Mouse (Mus musculus): ENCODE results near the gene Stab2. TPM values are rescaled to one million over a fixed set of nuclear protein-coding genes. Genes with fewer than 3 reads are reported as not detected.

Gene Stab2
- polyA plus RNA-seq, 1 experiment from 2014 or later, result 0.95 TPM

GRCm38 (mm10) chr10:86969346-86969745, 38.5 kb downstream of the Stab2 start:
- H3K27me3 ChIP-seq (replicated peaks; ENCODE audit: control insufficient read depth, insufficient read depth, low read length), result no peaks in the 10 kb centered on the region
- no peak overlapping the region for H3K27ac ChIP-seq (ENCODE audit: low read length)
- H3K4me3 ChIP-seq (ENCODE audit: low read length), result no peak overlapping the region
- WGBS, result 73% methylated on average over 6 of the region's 6 CpGs
- no peaks in the 10 kb centered on the region for H3K4me1 ChIP-seq (ENCODE audit: control insufficient read depth, insufficient read depth, low read length)
- no peak overlapping the region for H3K9ac ChIP-seq (ENCODE audit: low read depth, low read length)
- H3K9me3 ChIP-seq (ENCODE audit: control insufficient read depth, low read length), result no peaks in the 10 kb centered on the region
- no peak overlapping the region for H3K4me2 ChIP-seq (ENCODE audit: low read depth, low read length)
- no peaks in the 10 kb centered on the region for H3K36me3 ChIP-seq (ENCODE audit: control insufficient read depth, insufficient read depth, low read length)
- no peak for ATAC-seq

DNA sequence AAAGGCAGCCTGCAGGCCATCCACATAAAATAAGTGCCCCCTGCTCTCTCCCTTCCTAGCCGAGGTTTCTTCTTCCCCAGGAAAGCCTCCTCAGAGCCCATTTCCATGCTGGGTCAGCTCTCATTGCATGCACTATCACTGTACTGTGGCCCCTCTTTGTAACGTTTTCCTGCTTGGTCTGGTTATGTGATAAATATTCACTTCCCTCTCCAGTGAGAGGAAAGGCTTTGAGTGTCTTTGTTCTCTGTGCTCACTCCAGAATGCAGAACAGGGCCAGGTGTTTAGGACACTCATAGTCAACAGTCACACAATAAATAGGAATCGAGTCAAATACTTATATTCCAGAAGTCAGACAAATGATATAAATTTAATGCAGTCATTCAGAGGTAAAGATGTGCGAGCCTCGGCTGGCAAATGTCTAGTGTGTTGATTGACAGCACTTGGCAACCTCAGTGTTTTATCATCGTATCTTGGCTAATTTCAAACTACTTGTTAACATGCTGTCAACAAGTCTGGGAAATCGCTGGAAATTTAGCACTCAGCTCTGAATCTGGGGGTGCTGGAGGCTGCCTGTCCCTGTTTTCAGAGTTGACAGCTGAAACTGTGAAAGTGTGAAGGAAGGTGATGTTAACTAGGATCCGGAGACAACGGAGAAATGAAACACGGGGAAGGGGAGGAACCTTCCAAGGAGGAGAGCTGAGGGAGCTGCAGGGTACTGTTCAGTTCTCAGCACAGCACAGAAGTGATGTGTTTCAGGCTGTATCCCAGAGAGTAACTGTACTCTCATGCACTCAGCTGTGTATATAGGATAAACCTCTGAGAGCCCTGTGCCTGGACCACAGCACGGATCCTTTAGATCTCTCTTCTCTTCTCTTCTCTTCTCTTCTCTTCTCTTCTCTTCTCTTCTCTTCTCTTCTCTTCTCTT, 46.0 kb downstream of the Stab2 start:
- no peak overlapping the region for H3K4me3 ChIP-seq (ENCODE audit: low read length)
- no peak overlapping the region for H3K4me2 ChIP-seq (ENCODE audit: low read depth, low read length)
- no peak overlapping the region for H3K9ac ChIP-seq (ENCODE audit: low read depth, low read length)
- no peak overlapping the region for H3K27ac ChIP-seq (ENCODE audit: low read length)
- no peaks in the 10 kb centered on the region for H3K9me3 ChIP-seq (ENCODE audit: control insufficient read depth, low read length)
- H3K4me1 ChIP-seq (ENCODE audit: control insufficient read depth, insufficient read depth, low read length), result no peaks in the 10 kb centered on the region
- H3K27me3 ChIP-seq (replicated peaks; ENCODE audit: control insufficient read depth, insufficient read depth, low read length), result no peaks in the 10 kb centered on the region
- no peaks in the 10 kb centered on the region for H3K36me3 ChIP-seq (ENCODE audit: control insufficient read depth, insufficient read depth, low read length)
- ATAC-seq, result no peak
- 61% methylated on average over 11 of the region's 11 CpGs for WGBS

- no peak overlapping the region for H3K4me3 ChIP-seq (ENCODE audit: low read length)
- H3K4me2 ChIP-seq (ENCODE audit: low read depth, low read length), result no peak overlapping the region
- no peak for ATAC-seq
- no peaks in the 10 kb centered on the region for H3K36me3 ChIP-seq (ENCODE audit: control insufficient read depth, insufficient read depth, low read length)
- H3K27me3 ChIP-seq (replicated peaks; ENCODE audit: control insufficient read depth, insufficient read depth, low read length), result no peaks in the 10 kb centered on the region
- 91% methylated on average over 3 of the region's 3 CpGs for WGBS
- H3K4me1 ChIP-seq (ENCODE audit: control insufficient read depth, insufficient read depth, low read length), result no peaks in the 10 kb centered on the region
- H3K9me3 ChIP-seq (ENCODE audit: control insufficient read depth, low read length), result no peaks in the 10 kb centered on the region
- H3K9ac ChIP-seq (ENCODE audit: low read depth, low read length), result no peak overlapping the region
- no peak overlapping the region for H3K27ac ChIP-seq (ENCODE audit: low read length)
Observed at GRCm38 (mm10) chr10:86955299-86955698, 52.5 kb downstream of the Stab2 start.

DNA sequence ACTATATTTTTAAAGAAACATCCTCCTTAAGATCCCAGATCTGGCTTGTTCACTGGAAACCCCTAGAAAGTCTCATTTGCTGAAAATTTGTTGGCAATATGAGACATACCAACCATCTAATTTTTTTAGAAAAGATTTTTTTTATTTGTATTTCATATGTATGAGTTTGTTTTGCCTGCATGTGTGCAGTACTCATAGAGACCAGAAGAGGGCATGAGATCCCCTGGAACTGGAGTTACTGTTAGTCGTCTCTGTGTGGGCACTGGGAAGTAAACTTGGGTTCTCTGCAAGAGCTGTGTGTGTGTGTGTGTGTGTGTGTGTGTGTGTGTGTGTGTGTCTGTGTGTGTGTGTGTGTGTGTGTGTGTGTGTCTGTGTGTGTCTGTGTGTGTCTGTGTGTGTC, 55.1 kb downstream of the Stab2 start:
- ATAC-seq, result no peak
- Histone ChIP-seq H3K36me3 (ENCODE audit: control insufficient read depth, insufficient read depth, low read length) (no peaks in the 10 kb centered on the region), H3K9ac (ENCODE audit: low read depth, low read length) (no peak overlapping the region), H3K27ac (ENCODE audit: low read length) (no peak overlapping the region), H3K27me3 (replicated peaks; ENCODE audit: control insufficient read depth, insufficient read depth, low read length) (no peaks in the 10 kb centered on the region), H3K4me3 (ENCODE audit: low read length) (no peak overlapping the region), H3K4me1 (ENCODE audit: control insufficient read depth, insufficient read depth, low read length) (no peaks in the 10 kb centered on the region), H3K9me3 (ENCODE audit: control insufficient read depth, low read length) (no peaks in the 10 kb centered on the region), H3K4me2 (ENCODE audit: low read depth, low read length) (no peak overlapping the region)
- WGBS, result 71% methylated on average over 1 of the region's 1 CpGs

DNA sequence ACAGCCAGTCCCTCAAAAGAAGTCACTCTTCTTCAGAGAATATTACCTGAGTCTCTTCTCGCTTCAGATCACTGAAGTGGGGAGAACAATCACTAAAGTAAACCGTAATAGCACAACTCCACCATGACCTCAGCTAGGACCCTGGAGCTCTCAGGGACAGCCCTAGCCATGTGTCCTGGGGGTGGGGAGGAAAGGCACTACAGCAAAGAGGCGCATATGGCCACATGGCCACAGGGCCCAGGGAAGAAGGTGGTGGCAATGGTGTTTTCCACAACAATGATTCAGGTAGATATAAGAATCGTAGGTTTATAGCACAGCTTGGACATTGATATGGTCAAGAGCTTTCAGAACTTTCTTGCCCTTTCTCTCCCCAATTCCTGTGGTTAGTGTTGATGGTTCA, 57.0 kb downstream of the Stab2 start:
- peaks cover 6% of the 10 kb centered on the region; the same call in 1 of the 2 replicates for H3K4me1 ChIP-seq (ENCODE audit: control insufficient read depth, insufficient read depth, low read length)
- ATAC-seq, result no peak
- H3K4me3 ChIP-seq (ENCODE audit: low read length), result no peak overlapping the region
- H3K27ac ChIP-seq (ENCODE audit: low read length), result no peak overlapping the region
- no peak overlapping the region for H3K9ac ChIP-seq (ENCODE audit: low read depth, low read length)
- no peaks in the 10 kb centered on the region for H3K9me3 ChIP-seq (ENCODE audit: control insufficient read depth, low read length)
- H3K36me3 ChIP-seq (ENCODE audit: control insufficient read depth, insufficient read depth, low read length), result no peaks in the 10 kb centered on the region
- WGBS, result 90% methylated on average over 4 of the region's 4 CpGs
- no peaks in the 10 kb centered on the region for H3K27me3 ChIP-seq (replicated peaks; ENCODE audit: control insufficient read depth, insufficient read depth, low read length)
- no peak overlapping the region for H3K4me2 ChIP-seq (ENCODE audit: low read depth, low read length)

- Histone ChIP-seq H3K4me2 (ENCODE audit: low read depth, low read length) (no peak overlapping the region), H3K27ac (ENCODE audit: low read length) (no peak overlapping the region), H3K9ac (ENCODE audit: low read depth, low read length) (no peak overlapping the region), H3K4me3 (ENCODE audit: low read length) (no peak overlapping the region), H3K36me3 (ENCODE audit: control insufficient read depth, insufficient read depth, low read length) (no peaks in the 10 kb centered on the region), H3K9me3 (ENCODE audit: control insufficient read depth, low read length) (no peaks in the 10 kb centered on the region), H3K27me3 (replicated peaks; ENCODE audit: control insufficient read depth, insufficient read depth, low read length) (no peaks in the 10 kb centered on the region), H3K4me1 (ENCODE audit: control insufficient read depth, insufficient read depth, low read length) (peaks cover 6% of the 10 kb centered on the region; the same call in 1 of the 2 replicates)
- 82% methylated on average over 4 of the region's 4 CpGs for WGBS
- ATAC-seq, result no peak
Observed at GRCm38 (mm10) chr10:86949886-86950285, 57.9 kb downstream of the Stab2 start.

- peak; percentile 94 for ATAC-seq
- 58% methylated on average over 2 of the region's 2 CpGs for WGBS
- no peaks in the 10 kb centered on the region for H3K36me3 ChIP-seq (ENCODE audit: control insufficient read depth, insufficient read depth, low read length)
- no peaks in the 10 kb centered on the region for H3K27me3 ChIP-seq (replicated peaks; ENCODE audit: control insufficient read depth, insufficient read depth, low read length)
- H3K9ac ChIP-seq (ENCODE audit: low read depth, low read length), result no peak overlapping the region
- no peaks in the 10 kb centered on the region for H3K9me3 ChIP-seq (ENCODE audit: control insufficient read depth, low read length)
- H3K4me1 ChIP-seq (ENCODE audit: control insufficient read depth, insufficient read depth, low read length), result peaks cover 6% of the 10 kb centered on the region; the same call in 1 of the 2 replicates
- 0 out of 2 replicates have a peak overlapping the region, but pooled peaks have one; percentile 22 for H3K4me2 ChIP-seq (ENCODE audit: low read depth, low read length)
- H3K27ac ChIP-seq (ENCODE audit: low read length), result no peak overlapping the region
- H3K4me3 ChIP-seq (ENCODE audit: low read length), result no peak overlapping the region
Observed at GRCm38 (mm10) chr10:86947541-86947940, 60.3 kb downstream of the Stab2 start.

- Histone ChIP-seq H3K27me3 (replicated peaks; ENCODE audit: control insufficient read depth, insufficient read depth, low read length) (no peaks in the 10 kb centered on the region), H3K36me3 (ENCODE audit: control insufficient read depth, insufficient read depth, low read length) (no peaks in the 10 kb centered on the region), H3K9ac (ENCODE audit: low read depth, low read length) (no peak overlapping the region), H3K9me3 (ENCODE audit: control insufficient read depth, low read length) (no peaks in the 10 kb centered on the region), H3K27ac (ENCODE audit: low read length) (no peak overlapping the region), H3K4me2 (ENCODE audit: low read depth, low read length) (no peak overlapping the region), H3K4me1 (ENCODE audit: control insufficient read depth, insufficient read depth, low read length) (no peaks in the 10 kb centered on the region), H3K4me3 (ENCODE audit: low read length) (no peak overlapping the region)
- no peak for ATAC-seq
- WGBS, result 95% methylated on average over 4 of the region's 4 CpGs
Observed at GRCm38 (mm10) chr10:86940591-86940990, 67.2 kb downstream of the Stab2 start.

GRCm38 (mm10) chr10:86934376-86934775, 73.4 kb downstream of the Stab2 start:
- 42% methylated on average over 6 of the region's 6 CpGs for WGBS
- H3K4me3 ChIP-seq (ENCODE audit: low read length), result no peak overlapping the region
- H3K4me2 ChIP-seq (ENCODE audit: low read depth, low read length), result no peak overlapping the region
- ATAC-seq, result no peak
- peaks cover 4% of the 10 kb centered on the region; the same call in 1 of the 2 replicates for H3K4me1 ChIP-seq (ENCODE audit: control insufficient read depth, insufficient read depth, low read length)
- no peaks in the 10 kb centered on the region for H3K27me3 ChIP-seq (replicated peaks; ENCODE audit: control insufficient read depth, insufficient read depth, low read length)
- no peaks in the 10 kb centered on the region for H3K36me3 ChIP-seq (ENCODE audit: control insufficient read depth, insufficient read depth, low read length)
- H3K9me3 ChIP-seq (ENCODE audit: control insufficient read depth, low read length), result no peaks in the 10 kb centered on the region
- no peak overlapping the region for H3K27ac ChIP-seq (ENCODE audit: low read length)
- H3K9ac ChIP-seq (ENCODE audit: low read depth, low read length), result no peak overlapping the region

Data from intestine, embryonic 16.5 days (tissue).